Mouse (Mus musculus): ENCODE results near the gene Rcc1. TPM values are rescaled to one million over a fixed set of nuclear protein-coding genes. Genes with fewer than 3 reads are reported as not detected.

The Rcc1 gene
- total and polyA plus RNA-seq, 2 experiments from 2014 or later: 18.7 to 21.7 TPM

DNA sequence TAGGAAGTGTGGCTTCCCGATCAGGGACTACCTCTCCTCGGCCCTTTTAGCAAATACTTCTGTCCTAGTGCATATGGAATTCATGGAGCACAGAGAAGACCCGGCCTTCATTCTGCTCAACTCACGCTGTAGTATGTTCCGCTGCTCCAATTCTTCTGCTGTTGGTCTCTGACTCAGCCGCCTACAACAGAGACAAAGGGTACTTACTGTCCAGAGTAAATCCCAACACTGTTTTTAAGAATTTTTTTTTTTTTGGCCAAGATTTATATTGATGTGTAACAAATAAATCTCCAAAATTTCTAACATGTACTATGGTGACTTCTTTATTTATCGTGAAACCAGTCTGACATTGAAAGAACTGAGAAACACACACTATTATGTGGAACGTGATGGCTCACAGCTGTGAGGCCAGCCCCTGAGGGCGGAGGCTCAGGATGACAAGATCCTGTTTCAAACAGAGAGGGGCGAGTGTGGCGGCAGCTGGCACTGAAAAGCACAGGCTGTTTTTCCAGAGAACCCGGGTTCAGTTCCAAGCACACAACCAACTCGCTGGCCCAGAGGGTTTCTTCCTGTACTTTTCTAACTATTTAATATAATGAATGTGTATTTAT is 12.2 kb upstream of the Rcc1 start:
- ATAC-seq (ENCODE audit: low FRiP score) (no peak), DNase-seq (ENCODE audit: low spot score) (no peak)
- 79% methylated on average over 13 of the region's 13 CpGs for WGBS
- Histone ChIP-seq H3K27ac (ENCODE audit: low read depth, low read length) (no peak overlapping the region), H3K4me1 (ENCODE audit: insufficient read depth, low read length) (no peaks in the 10 kb centered on the region), H3K9me3 (ENCODE audit: low read length) (no peaks in the 10 kb centered on the region), H3K4me2 (ENCODE audit: low read depth, low read length, poor library complexity, severe bottlenecking) (no peak overlapping the region), H3K36me3 (ENCODE audit: insufficient read depth, low read length) (peaks cover 9% of the 10 kb centered on the region; the same call in 1 of the 2 replicates), H3K9ac (replicated peaks; ENCODE audit: low read length, poor library complexity, severe bottlenecking) (no peak overlapping the region), H3K27me3 (ENCODE audit: insufficient read depth, low read length) (no peaks in the 10 kb centered on the region), H3K4me3 (ENCODE audit: low read depth, low read length) (no peak overlapping the region)
- no peak for TF ChIP-seq CTCF (IDR thresholded peaks at IDR 0.05)

DNA sequence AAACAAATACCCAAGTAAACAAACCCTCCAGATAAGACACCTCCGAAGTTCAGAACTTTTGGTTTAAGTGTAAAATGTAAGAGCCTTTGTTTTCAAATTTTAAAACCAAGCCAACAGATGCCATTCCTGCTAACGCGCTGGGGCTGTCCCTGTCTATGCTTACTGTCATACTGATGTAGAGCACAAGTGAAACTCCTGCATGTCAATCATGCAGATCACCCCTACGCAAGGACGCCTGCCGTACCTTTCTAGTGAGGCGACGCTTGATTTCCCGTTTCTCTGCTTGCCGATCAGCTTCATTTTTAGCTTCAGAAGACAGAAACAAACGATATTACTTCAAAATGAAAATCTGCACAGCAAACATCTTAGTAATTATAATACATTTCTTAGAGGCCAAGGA is 10.1 kb upstream of the Rcc1 start:
- no peak for TF ChIP-seq CTCF (IDR thresholded peaks at IDR 0.05)
- H3K9me3 ChIP-seq (ENCODE audit: low read length): no peaks in the 10 kb centered on the region
- H3K36me3 ChIP-seq (ENCODE audit: insufficient read depth, low read length): peaks cover 5% of the 10 kb centered on the region; the same call in 1 of the 2 replicates
- H3K27ac ChIP-seq (ENCODE audit: low read depth, low read length): no peak overlapping the region
- no peaks in the 10 kb centered on the region for H3K27me3 ChIP-seq (ENCODE audit: insufficient read depth, low read length)
- no peak overlapping the region for H3K4me3 ChIP-seq (ENCODE audit: low read depth, low read length)
- H3K9ac ChIP-seq (replicated peaks; ENCODE audit: low read length, poor library complexity, severe bottlenecking): no peak overlapping the region
- no peak for DNase-seq (ENCODE audit: low spot score)
- no peak overlapping the region for H3K4me2 ChIP-seq (ENCODE audit: low read depth, low read length, poor library complexity, severe bottlenecking)
- no peaks in the 10 kb centered on the region for H3K4me1 ChIP-seq (ENCODE audit: insufficient read depth, low read length)
- ATAC-seq (ENCODE audit: low FRiP score): no peak
- whole genome bisulfite sequencing: 95% methylated on average over 11 of the region's 11 CpGs

DNA sequence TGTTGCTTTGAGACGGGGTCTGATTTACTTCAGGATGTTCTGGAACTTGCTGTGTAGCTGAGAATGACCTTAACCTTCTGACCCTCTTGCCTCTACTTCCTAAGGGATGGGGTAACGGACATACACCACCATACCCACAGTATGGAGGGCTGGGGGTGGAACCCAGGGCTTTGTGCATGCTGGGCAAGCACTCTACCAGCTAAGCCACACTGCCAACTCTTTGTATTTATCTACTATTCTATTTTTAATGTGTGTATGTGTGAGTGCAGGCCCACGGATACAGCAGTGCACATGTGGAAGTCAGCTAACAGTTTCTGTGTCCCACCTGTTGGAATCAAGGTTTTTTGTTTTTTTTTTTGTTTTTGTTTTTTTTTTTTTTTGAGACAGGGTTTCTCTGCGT is 6.1 kb upstream of the Rcc1 start:
- no peak for TF ChIP-seq CTCF (IDR thresholded peaks at IDR 0.05)

DNA sequence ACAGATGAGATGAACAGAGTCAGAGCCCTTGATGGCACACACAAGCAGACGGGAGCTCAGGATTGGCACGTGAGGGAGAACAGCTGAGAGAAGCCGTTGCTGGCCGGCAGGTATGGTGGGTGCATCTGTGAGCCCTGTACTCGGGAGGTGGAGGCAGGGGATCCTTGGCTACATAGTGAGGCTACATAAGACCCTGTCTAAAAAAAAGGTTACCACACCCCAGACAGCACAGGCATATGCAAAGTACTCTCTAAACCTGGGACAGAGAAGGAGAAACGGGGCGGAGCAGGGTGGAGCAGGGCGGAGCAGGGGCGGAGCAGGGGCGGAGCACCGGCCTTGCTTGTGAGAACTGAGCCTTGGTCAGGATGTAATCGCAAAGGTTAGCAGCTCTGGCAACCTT is 2.8 kb upstream of the Rcc1 start:
- Histone ChIP-seq H3K4me3 (ENCODE audit: low read depth, low read length) (no peak overlapping the region), H3K9ac (replicated peaks; ENCODE audit: low read length, poor library complexity, severe bottlenecking) (no peak overlapping the region), H3K36me3 (ENCODE audit: insufficient read depth, low read length) (peaks cover 16% of the 10 kb centered on the region; the same call in 1 of the 2 replicates), H3K9me3 (ENCODE audit: low read length) (no peaks in the 10 kb centered on the region), H3K27me3 (ENCODE audit: insufficient read depth, low read length) (no peaks in the 10 kb centered on the region), H3K27ac (ENCODE audit: low read depth, low read length) (no peak overlapping the region), H3K4me1 (ENCODE audit: insufficient read depth, low read length) (no peaks in the 10 kb centered on the region), H3K4me2 (ENCODE audit: low read depth, low read length, poor library complexity, severe bottlenecking) (no peak overlapping the region)
- DNase-seq (ENCODE audit: low spot score): no peak
- 40% methylated on average over 12 of the region's 12 CpGs for WGBS
- no peak for ATAC-seq (ENCODE audit: low FRiP score)
- no peak for TF ChIP-seq CTCF (IDR thresholded peaks at IDR 0.05)

More for the DNA sequence above, 6.1 kb upstream of the Rcc1 start:
- no peak overlapping the region for H3K4me3 ChIP-seq (ENCODE audit: low read depth, low read length)
- no peak overlapping the region for H3K9ac ChIP-seq (replicated peaks; ENCODE audit: low read length, poor library complexity, severe bottlenecking)
- H3K9me3 ChIP-seq (ENCODE audit: low read length): no peaks in the 10 kb centered on the region
- no peak overlapping the region for H3K4me2 ChIP-seq (ENCODE audit: low read depth, low read length, poor library complexity, severe bottlenecking)
- H3K36me3 ChIP-seq (ENCODE audit: insufficient read depth, low read length): peaks cover 16% of the 10 kb centered on the region; the same call in 1 of the 2 replicates
- no peak overlapping the region for H3K27ac ChIP-seq (ENCODE audit: low read depth, low read length)
- WGBS: 95% methylated on average over 3 of the region's 4 CpGs
- no peaks in the 10 kb centered on the region for H3K27me3 ChIP-seq (ENCODE audit: insufficient read depth, low read length)
- ATAC-seq (ENCODE audit: low FRiP score) (no peak), DNase-seq (ENCODE audit: low spot score) (no peak)
- H3K4me1 ChIP-seq (ENCODE audit: insufficient read depth, low read length): no peaks in the 10 kb centered on the region

DNA sequence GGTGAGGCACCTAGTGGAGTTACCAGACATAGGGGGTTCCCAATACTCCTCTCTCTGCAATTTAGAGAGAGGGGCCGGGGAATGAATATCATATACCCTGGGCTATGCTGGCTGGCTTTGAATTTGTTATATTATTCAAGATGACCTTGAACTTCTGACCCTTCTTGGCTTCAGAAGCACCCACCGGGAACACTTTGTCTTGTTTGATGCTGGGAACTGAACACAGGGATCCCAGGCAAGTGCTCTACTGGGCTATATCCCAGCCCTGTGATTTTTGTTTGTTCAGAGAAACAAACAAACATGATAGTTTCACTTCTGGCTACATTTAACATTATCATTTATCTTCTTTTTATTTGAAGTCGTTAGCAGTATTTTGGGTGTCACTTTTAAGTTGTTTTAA is 2.0 kb upstream of the Rcc1 start:
- Histone ChIP-seq H3K27me3 (ENCODE audit: insufficient read depth, low read length) (no peaks in the 10 kb centered on the region), H3K4me1 (ENCODE audit: insufficient read depth, low read length) (no peaks in the 10 kb centered on the region), H3K9me3 (ENCODE audit: low read length) (no peaks in the 10 kb centered on the region), H3K4me2 (ENCODE audit: low read depth, low read length, poor library complexity, severe bottlenecking) (no peak overlapping the region), H3K9ac (replicated peaks; ENCODE audit: low read length, poor library complexity, severe bottlenecking) (no peak overlapping the region), H3K36me3 (ENCODE audit: insufficient read depth, low read length) (peaks cover 16% of the 10 kb centered on the region; the same call in 1 of the 2 replicates), H3K27ac (ENCODE audit: low read depth, low read length) (no peak overlapping the region), H3K4me3 (ENCODE audit: low read depth, low read length) (no peak overlapping the region)
- ATAC-seq (ENCODE audit: low FRiP score) (no peak), DNase-seq (ENCODE audit: low spot score) (no peak)
- WGBS: 89% methylated on average over 3 of the region's 3 CpGs
- no peak for TF ChIP-seq CTCF (IDR thresholded peaks at IDR 0.05)

DNA sequence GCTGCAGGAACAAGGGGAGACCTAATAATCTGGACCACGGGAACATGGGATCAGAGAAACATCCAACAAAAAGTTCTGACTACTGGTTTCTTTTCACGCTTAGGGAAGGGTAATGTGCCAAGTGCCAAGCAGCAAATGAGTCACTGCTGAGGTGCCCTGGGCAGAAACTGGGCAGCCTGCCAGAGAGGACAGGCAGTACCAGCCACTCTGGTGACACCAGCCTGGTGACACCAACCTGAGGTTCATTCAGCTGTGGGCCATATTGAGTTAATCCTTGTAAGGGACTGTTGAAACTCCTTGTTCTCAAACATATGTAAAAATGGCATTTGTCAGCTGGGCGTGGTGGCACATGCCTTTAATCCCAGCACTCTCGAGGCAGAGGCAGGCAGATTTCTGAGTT is 1.2 kb upstream of the Rcc1 start:
- Histone ChIP-seq H3K4me2 (ENCODE audit: low read depth, low read length, poor library complexity, severe bottlenecking) (no peak overlapping the region), H3K27ac (ENCODE audit: low read depth, low read length) (no peak overlapping the region), H3K9me3 (ENCODE audit: low read length) (no peaks in the 10 kb centered on the region), H3K36me3 (ENCODE audit: insufficient read depth, low read length) (peaks cover 12% of the 10 kb centered on the region; the same call in 1 of the 2 replicates), H3K4me1 (ENCODE audit: insufficient read depth, low read length) (no peaks in the 10 kb centered on the region), H3K4me3 (ENCODE audit: low read depth, low read length) (no peak overlapping the region), H3K9ac (replicated peaks; ENCODE audit: low read length, poor library complexity, severe bottlenecking) (no peak overlapping the region), H3K27me3 (ENCODE audit: insufficient read depth, low read length) (no peaks in the 10 kb centered on the region)
- no peak for DNase-seq (ENCODE audit: low spot score)
- no peak for TF ChIP-seq CTCF (IDR thresholded peaks at IDR 0.05)
- 87% methylated on average over 4 of the region's 4 CpGs for WGBS
- no peak for ATAC-seq (ENCODE audit: low FRiP score)

All from midbrain, postnatal 0 days (tissue).